Mouse (Mus musculus) stomach, embryonic 15.5 days (tissue): Measurements from ENCODE around the gene Agbl3. TPM values are rescaled to one million over a fixed set of nuclear protein-coding genes. Genes with fewer than 3 reads are reported as not detected.
A peak's percentile ranks its signal among the peaks of the same experiment; 100 is the strongest.

Experiments used
- ATAC-seq: fragments of 200-750 bp; cut with Nextera tagmentation; 2 replicates; pipeline ENCODE4 v1.8.0; 2017; ENCODE audit warnings: low read depth, moderate number of reproducible peaks, moderate TSS enrichment; ENCODE audit not compliant: insufficient read depth, low FRiP score
- H3K27ac ChIP-seq: fragments of 300-500 bp; sonication (generic); 2 replicates; pipeline ENCODE4 v1.5.1; 2015; ENCODE audit warnings: mild to moderate bottlenecking, inconsistent platforms
- H3K27me3 ChIP-seq: fragments of 300-500 bp; sonication (generic); replicated peaks from 2 replicates; pipeline ENCODE4 v1.6.1; 2015; ENCODE audit warnings: inconsistent platforms
- H3K36me3 ChIP-seq: fragments of 300-500 bp; sonication (generic); 2 replicates; pipeline ENCODE4 v1.6.1; 2015; ENCODE audit warnings: inconsistent platforms
- H3K4me1 ChIP-seq: fragments of 300-500 bp; sonication (generic); 2 replicates; pipeline ENCODE4 v1.6.1; 2015; ENCODE audit warnings: inconsistent platforms
- H3K4me2 ChIP-seq: fragments of 300-500 bp; sonication (generic); 2 replicates; pipeline ENCODE4 v1.6.1; 2015; ENCODE audit warnings: mild to moderate bottlenecking, inconsistent platforms
- H3K4me3 ChIP-seq: fragments of 300-500 bp; sonication (generic); replicated peaks from 2 replicates; pipeline ENCODE4 v1.5.1; 2015; ENCODE audit warnings: inconsistent platforms
- H3K9ac ChIP-seq: fragments of 300-500 bp; sonication (generic); 2 replicates; pipeline ENCODE4 v1.6.1; 2015; ENCODE audit warnings: inconsistent platforms
- H3K9me3 ChIP-seq: fragments of 300-500 bp; sonication (generic); 2 replicates; pipeline ENCODE4 v1.6.1; 2016; ENCODE audit warnings: inconsistent platforms
- WGBS: fragments of 180-500 bp; shearing (Covaris S2); methylation state at CpG from one replicate; pipeline ENCODE4 v1.1.7; 2015; 5-methylcytosine and 5-hydroxymethylcytosine counted together
- polyA plus RNA-seq: library from polyadenylated mRNA; unstranded; fragments of >200 nt; fragmentation: Nextera tagmentation; extraction: Ambion mirVana; gene quantifications from 2 replicates; pipeline ENCODE4 v1.2.1, GENCODE M21; 2015

Gene Agbl3
- polyA plus RNA-seq, 1 experiment from 2014 or later = 6.6 TPM

DNA sequence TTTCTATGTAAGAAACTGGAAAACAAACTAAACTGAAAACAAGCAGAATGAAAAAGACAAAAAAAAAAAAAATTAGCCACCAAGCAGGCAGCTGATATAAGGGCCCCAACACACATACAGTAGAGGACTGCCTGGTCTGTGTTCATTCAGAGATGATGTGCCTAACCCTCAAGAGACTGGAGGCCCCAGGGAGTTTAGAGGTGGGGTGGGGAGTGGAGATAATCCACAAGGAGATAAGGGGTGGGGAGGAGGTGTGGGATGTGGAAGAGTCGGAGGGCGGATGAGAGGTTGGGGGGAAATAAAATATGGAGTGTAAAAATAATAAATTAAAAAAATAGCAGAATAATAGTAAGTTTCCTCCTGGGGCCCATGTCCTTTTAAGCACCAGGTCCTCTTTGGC lies 25.4 kb downstream of the Agbl3 start:
- H3K4me1 ChIP-seq = no peaks in the 10 kb centered on the region
- 70% methylated on average over 2 of the region's 2 CpGs for WGBS
- no peaks in the 10 kb centered on the region for H3K36me3 ChIP-seq
- H3K9me3 ChIP-seq = no peaks in the 10 kb centered on the region
- no peaks in the 10 kb centered on the region for H3K27me3 ChIP-seq
- no peak overlapping the region for H3K27ac ChIP-seq
- ATAC-seq = 0 out of 2 replicates have a peak, but pooled peaks have one; percentile 35
- H3K4me3 ChIP-seq = no peak overlapping the region
- no peak overlapping the region for H3K9ac ChIP-seq
- no peak overlapping the region for H3K4me2 ChIP-seq

DNA sequence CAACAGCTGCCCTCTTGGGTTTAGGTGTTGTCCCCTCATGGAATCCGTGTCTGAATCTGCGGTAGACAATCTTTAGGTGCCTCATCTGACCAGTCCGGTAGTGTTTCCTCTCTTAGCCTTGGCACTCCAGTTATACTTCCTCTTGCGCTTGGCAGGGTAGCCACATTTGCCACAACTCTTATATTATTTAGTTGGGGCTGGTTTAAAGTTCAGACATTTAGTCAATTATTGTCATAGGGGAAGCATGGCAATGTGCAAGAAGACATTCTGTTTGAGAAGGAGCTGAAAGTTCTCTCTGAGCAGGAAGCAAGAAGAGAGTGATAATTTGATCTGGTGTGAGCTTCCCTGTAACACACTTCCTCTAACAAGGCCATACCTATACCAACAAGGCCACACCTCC lies 30.4 kb downstream of the Agbl3 start:
- ATAC-seq = no peak
- WGBS = 89% methylated on average over 4 of the region's 4 CpGs
- Histone ChIP-seq H3K27me3 (no peaks in the 10 kb centered on the region), H3K27ac (no peak overlapping the region), H3K36me3 (no peaks in the 10 kb centered on the region), H3K4me1 (no peaks in the 10 kb centered on the region), H3K9me3 (no peaks in the 10 kb centered on the region), H3K4me3 (no peak overlapping the region), H3K4me2 (no peak overlapping the region), H3K9ac (no peak overlapping the region)

DNA sequence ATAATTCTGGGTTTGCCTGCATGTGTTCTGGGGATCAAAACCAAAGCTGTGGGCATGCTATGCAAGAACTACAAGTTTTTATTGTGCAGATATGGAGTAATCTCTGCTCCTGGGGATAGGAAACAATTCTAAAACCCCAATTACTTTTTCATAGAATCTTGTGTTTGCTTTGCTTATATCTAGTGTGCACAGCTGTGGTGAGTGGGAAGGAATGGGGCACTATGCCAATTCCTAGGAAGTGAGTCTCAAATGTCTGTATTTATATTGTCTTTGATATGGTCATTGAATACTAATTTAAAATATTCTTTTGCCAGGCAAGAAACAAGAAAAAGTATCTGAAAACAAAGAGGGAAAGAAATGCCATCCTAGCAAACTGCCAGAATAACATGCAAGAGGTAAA lies 44.2 kb downstream of the Agbl3 start:
- no peak overlapping the region for H3K9ac ChIP-seq
- H3K36me3 ChIP-seq = no peaks in the 10 kb centered on the region
- no peak for ATAC-seq
- no peak overlapping the region for H3K27ac ChIP-seq
- no peaks in the 10 kb centered on the region for H3K4me1 ChIP-seq
- no peaks in the 10 kb centered on the region for H3K9me3 ChIP-seq
- H3K4me2 ChIP-seq = no peak overlapping the region
- H3K4me3 ChIP-seq = no peak overlapping the region
- H3K27me3 ChIP-seq = no peaks in the 10 kb centered on the region

DNA sequence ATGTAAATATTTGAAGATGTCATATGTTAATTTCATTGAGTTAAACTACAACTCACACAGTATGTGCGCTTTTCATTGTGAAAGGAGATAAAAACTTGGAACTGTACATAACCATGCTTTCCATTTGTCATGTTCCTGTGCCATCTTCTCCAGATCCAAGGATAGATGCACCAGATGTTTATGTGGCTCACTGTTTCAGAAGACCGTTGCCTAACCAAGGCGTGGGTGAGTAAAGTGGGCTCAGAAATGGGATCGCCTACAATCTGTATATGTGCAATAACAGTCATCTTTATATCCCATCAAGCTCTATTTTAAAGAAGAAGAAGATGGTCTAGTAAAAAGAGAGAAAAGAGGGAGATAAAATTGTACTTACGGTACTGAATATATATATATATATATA lies 52.1 kb downstream of the Agbl3 start:
- ATAC-seq = no peak

DNA sequence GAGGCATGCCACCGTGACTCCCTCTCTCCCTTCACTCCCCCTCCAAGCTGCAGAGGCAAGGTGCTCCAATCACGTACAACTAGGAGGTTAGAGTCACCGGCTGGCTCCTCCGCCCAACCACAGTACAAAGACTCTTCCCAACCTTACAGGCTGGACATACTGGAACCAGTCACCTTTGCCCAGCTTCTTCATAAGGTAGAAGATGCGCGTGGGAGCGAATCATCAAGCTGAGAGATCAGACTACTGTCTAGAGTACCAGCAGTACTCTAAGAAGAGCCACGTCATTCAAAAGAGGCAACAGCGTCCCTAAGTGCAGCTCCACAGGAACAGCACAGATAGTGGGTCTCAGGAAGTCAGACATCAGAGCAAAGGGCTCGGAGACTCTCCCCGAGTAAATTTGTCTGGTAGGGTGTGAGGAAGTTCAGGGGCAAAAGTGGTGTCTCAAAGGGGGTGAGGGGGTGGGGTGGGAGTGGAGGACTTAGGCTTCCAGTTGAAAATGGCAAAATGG lies 81.4 kb downstream of the Agbl3 start:
- Histone ChIP-seq H3K9ac (no peak overlapping the region), H3K4me3 (no peak overlapping the region), H3K4me1 (peaks cover 20% of the 10 kb centered on the region), H3K9me3 (no peaks in the 10 kb centered on the region), H3K27ac (no peak overlapping the region), H3K36me3 (no peaks in the 10 kb centered on the region), H3K4me2 (no peak overlapping the region), H3K27me3 (no peaks in the 10 kb centered on the region)
- no peak for ATAC-seq
- 85% methylated on average over 11 of the region's 11 CpGs for WGBS

More for the DNA sequence above, 52.1 kb downstream of the Agbl3 start:
- H3K27me3 ChIP-seq = no peaks in the 10 kb centered on the region
- 93% methylated on average over 5 of the region's 5 CpGs for WGBS
- H3K36me3 ChIP-seq = no peaks in the 10 kb centered on the region
- H3K4me2 ChIP-seq = no peak overlapping the region
- no peak overlapping the region for H3K9ac ChIP-seq
- no peak overlapping the region for H3K4me3 ChIP-seq
- H3K9me3 ChIP-seq = no peaks in the 10 kb centered on the region
- no peak overlapping the region for H3K27ac ChIP-seq
- no peaks in the 10 kb centered on the region for H3K4me1 ChIP-seq

DNA sequence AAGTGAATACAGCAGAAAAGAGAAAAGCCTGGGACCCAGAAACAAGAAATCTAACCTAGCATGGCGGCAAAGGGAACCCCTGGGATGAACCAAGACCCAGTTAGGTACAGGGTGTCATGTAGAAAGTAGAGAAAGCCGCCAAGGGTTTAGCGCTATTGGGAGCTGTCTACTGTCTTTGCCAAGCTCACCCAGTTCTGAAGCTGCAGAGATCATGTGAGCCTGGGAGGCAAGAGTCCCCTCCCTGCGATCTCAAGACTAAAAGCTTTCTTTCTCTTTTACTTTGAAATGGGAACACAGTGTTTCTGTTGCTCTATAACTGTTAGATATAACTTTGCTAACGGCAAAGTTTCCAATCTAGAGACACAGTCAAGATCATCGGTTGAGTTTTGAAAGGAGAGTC lies 82.1 kb downstream of the Agbl3 start:
- 84% methylated on average over 6 of the region's 6 CpGs for WGBS
- Histone ChIP-seq H3K4me1 (peaks cover 25% of the 10 kb centered on the region), H3K4me3 (peak overlapping the region; percentile 33; the same call in 1 of the 2 replicates), H3K27ac (peak overlapping the region; percentile 31; the same call in 1 of the 2 replicates), H3K36me3 (no peaks in the 10 kb centered on the region), H3K9me3 (no peaks in the 10 kb centered on the region), H3K9ac (no peak overlapping the region), H3K4me2 (peak overlapping the region; percentile 51), H3K27me3 (no peaks in the 10 kb centered on the region)
- ATAC-seq = no peak

DNA sequence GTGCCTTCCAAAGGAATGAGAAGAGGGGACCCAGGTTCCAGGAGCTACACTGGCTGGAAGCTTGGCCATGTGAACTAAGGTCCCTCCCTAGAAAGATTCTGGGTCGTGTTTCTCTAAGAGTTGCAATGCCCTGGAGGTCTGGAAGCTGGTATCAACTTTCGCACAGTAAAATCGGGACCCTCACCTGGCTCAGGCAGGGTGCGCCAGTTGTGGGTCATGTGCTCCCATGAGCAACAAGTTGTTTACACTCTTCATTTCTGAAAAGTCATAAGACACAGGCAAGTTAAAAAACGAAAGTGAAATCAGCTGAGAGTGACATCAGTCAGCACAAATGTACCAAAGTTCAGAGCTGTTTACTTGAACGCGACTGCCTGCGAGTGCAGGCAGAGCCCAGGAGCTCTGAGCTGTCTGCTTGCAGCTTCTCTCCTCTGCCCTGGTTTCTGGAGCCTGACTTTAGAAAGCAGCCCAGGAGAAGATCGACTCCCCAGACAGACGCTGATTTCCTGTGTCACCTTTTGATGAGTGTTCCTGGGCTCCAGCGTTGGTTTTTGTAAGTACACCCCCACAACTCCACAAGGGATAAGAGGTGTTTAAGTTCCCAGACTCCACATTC lies 82.7 kb downstream of the Agbl3 start, which contains the start of gene Tmem140:
Gene Tmem140, plus strand, starts transcription at position 356 of the 613 bp plus-strand sequence.
- Histone ChIP-seq H3K27ac (peak within 1 kb of the TSS; percentile 31; the same call in 1 of the 2 replicates), H3K4me2 (peak within 1 kb of the TSS; percentile 51), H3K9ac (no peak within 1 kb of the TSS), H3K36me3 (no peaks in the 10 kb centered on the region), H3K4me3 (peak within 1 kb of the TSS; percentile 33), H3K9me3 (no peaks in the 10 kb centered on the region), H3K27me3 (no peaks in the 10 kb centered on the region), H3K4me1 (peaks cover 27% of the 10 kb centered on the region)
- 20% methylated on average over 11 of the region's 11 CpGs for WGBS
- ATAC-seq = 0 out of 2 replicates have a peak, but pooled peaks have one; percentile 15

DNA sequence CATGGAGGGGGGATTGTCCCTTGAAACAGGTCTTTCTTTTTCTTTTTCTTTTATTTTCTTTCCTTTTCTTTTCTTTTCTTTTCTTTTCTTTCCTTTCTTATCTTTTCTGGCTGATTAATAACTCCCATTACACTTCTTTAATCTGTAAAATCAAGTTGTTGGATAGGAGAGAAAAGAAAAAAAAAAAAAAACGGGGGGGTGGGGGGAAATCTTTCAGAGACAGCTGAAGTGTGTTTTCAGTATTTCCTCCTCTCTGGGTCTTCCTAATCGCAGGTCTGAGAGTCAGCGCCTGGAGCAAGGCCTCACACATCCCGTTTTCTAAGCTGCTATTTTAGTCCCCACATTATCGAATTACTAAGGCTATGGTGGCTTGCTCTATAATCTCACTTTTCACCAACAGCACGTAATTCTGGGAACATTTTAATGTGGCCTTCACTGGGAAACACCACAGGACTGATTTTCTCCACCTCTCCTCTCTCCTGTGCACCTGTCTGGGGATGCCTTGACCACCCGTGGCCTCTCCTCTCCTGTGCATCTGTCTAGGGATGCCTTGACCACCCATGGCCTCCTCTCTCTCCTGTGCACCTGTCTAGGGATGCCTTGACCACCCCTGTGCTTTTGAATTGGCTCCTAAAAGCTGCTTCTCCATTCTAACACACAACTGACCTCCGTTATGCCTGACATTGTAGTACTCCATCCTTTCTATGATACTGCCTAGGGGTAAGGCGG lies 83.7 kb downstream of the Agbl3 start:
- WGBS = 61% methylated on average over 9 of the region's 9 CpGs
- no peak overlapping the region for H3K9ac ChIP-seq
- no peaks in the 10 kb centered on the region for H3K27me3 ChIP-seq
- no peaks in the 10 kb centered on the region for H3K9me3 ChIP-seq
- H3K27ac ChIP-seq = no peak overlapping the region
- no peak overlapping the region for H3K4me2 ChIP-seq
- H3K4me1 ChIP-seq = peaks cover 27% of the 10 kb centered on the region
- ATAC-seq = no peak
- no peak overlapping the region for H3K4me3 ChIP-seq
- H3K36me3 ChIP-seq = no peaks in the 10 kb centered on the region

DNA sequence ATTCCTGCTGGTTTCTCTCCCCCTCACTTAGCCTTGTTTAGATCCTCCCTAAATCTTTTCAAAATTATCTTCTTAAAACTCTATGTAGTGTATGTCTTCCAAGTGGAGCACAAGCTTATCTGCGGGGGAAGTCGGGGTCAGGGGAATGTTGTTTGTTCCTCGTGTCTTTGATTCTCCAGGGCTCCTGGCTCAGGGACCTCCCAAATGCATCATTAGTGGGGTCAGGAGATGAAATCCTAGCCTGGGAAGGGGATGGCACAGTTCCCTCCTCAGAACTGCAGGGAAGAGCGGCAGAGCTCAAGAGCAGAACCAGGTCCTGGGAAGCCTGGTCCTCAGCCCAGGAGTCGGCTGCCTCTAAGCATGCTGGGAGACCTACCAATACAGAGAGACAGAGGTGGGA lies 85.0 kb downstream of the Agbl3 start:
- no peak overlapping the region for H3K9ac ChIP-seq
- H3K27me3 ChIP-seq = no peaks in the 10 kb centered on the region
- H3K36me3 ChIP-seq = no peaks in the 10 kb centered on the region
- no peaks in the 10 kb centered on the region for H3K9me3 ChIP-seq
- no peak for ATAC-seq
- H3K4me2 ChIP-seq = no peak overlapping the region
- H3K4me1 ChIP-seq = peaks cover 33% of the 10 kb centered on the region
- 40% methylated on average over 5 of the region's 5 CpGs for WGBS
- H3K4me3 ChIP-seq = no peak overlapping the region
- H3K27ac ChIP-seq = 0 out of 2 replicates have a peak overlapping the region, but pooled peaks have one; percentile 59

DNA sequence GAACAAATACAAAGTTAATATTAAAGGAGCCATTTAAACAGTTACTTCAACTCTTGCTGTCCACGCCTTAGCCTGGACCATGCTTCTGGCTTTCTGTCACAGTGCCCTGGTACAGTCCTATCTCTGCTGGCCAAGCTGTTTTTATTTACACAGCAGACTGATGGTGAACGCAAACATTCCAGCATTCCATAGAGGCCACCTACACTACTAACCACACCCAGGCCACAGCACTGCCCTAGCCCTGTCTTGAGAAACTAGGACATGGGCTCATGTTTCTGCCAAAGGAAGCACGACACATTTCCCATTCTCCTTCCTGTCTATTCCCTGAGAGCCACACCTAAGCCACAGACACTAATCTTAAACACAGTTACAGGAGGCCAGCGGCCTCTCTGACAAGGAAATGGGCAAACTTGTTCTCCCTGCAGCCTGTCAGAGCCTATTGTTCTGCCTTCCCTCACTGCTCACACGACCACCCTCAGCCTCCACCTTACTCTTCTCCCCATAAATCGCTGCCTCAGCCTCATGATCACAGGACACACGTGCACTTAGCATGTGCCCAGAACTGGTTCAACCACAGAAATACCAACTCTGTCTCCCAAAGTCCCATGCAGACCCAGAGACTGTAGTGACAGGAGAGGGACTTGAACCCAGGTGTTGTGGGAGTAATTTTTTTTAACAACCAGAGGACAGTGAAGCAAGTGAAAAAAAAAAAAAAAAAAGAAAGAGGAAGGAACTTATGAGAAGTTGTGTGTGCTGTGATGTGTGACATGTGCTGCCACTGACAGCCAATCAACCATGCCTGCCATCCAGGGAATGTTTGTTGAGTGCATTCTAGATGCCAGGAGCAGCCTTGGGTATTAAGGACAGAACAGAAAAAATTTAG lies 85.7 kb downstream of the Agbl3 start:
- WGBS = 48% methylated on average over 7 of the region's 7 CpGs
- H3K4me1 ChIP-seq = peaks cover 33% of the 10 kb centered on the region
- no peaks in the 10 kb centered on the region for H3K36me3 ChIP-seq
- no peaks in the 10 kb centered on the region for H3K9me3 ChIP-seq
- H3K9ac ChIP-seq = no peak overlapping the region
- no peak overlapping the region for H3K4me2 ChIP-seq
- no peaks in the 10 kb centered on the region for H3K27me3 ChIP-seq
- peak; percentile 82 for ATAC-seq
- peak overlapping the region; percentile 59 for H3K27ac ChIP-seq
- no peak overlapping the region for H3K4me3 ChIP-seq

DNA sequence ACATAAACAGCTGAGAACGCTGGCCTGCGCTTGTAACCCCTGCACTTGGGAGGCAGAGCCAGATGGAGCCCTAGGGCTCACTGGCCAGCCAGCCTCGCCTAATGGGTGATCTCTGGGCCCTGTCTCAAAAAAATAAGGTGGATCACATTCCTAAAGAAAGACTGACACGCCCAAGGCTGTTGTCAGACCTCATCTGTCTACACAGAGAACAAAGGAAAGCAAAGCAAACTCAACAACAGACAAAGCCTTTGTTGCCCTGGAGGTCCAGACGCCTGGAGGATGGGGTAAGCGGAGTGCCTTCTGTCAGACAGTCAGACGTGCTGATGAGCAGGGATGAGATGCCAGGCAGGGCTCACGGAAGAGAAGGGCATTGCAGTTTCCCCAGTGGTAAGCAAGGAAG lies 86.6 kb downstream of the Agbl3 start:
- H3K9me3 ChIP-seq = no peaks in the 10 kb centered on the region
- WGBS = 66% methylated on average over 8 of the region's 8 CpGs
- H3K4me3 ChIP-seq = no peak overlapping the region
- ATAC-seq = no peak
- H3K27me3 ChIP-seq = no peaks in the 10 kb centered on the region
- H3K9ac ChIP-seq = no peak overlapping the region
- H3K36me3 ChIP-seq = no peaks in the 10 kb centered on the region
- H3K4me1 ChIP-seq = peaks cover 33% of the 10 kb centered on the region
- no peak overlapping the region for H3K27ac ChIP-seq
- no peak overlapping the region for H3K4me2 ChIP-seq
